Mouse (Mus musculus) stomach, embryonic 15.5 days (tissue): Measurements from ENCODE around the gene Ccdc85c. TPM values are rescaled to one million over a fixed set of nuclear protein-coding genes. Genes with fewer than 3 reads are reported as not detected.

Experiments
- ATAC-seq: fragments of 200-750 bp; cut with Nextera tagmentation; 2 replicates; pipeline ENCODE4 v1.8.0; 2017; ENCODE audit warnings: low read depth, moderate number of reproducible peaks, moderate TSS enrichment; ENCODE audit not compliant: insufficient read depth, low FRiP score
- H3K27ac ChIP-seq: fragments of 300-500 bp; sonication (generic); 2 replicates; pipeline ENCODE4 v1.5.1; 2015; ENCODE audit warnings: mild to moderate bottlenecking, inconsistent platforms
- H3K27me3 ChIP-seq: fragments of 300-500 bp; sonication (generic); replicated peaks from 2 replicates; pipeline ENCODE4 v1.6.1; 2015; ENCODE audit warnings: inconsistent platforms
- H3K36me3 ChIP-seq: fragments of 300-500 bp; sonication (generic); 2 replicates; pipeline ENCODE4 v1.6.1; 2015; ENCODE audit warnings: inconsistent platforms
- H3K4me1 ChIP-seq: fragments of 300-500 bp; sonication (generic); 2 replicates; pipeline ENCODE4 v1.6.1; 2015; ENCODE audit warnings: inconsistent platforms
- H3K4me2 ChIP-seq: fragments of 300-500 bp; sonication (generic); 2 replicates; pipeline ENCODE4 v1.6.1; 2015; ENCODE audit warnings: mild to moderate bottlenecking, inconsistent platforms
- H3K4me3 ChIP-seq: fragments of 300-500 bp; sonication (generic); replicated peaks from 2 replicates; pipeline ENCODE4 v1.5.1; 2015; ENCODE audit warnings: inconsistent platforms
- H3K9ac ChIP-seq: fragments of 300-500 bp; sonication (generic); 2 replicates; pipeline ENCODE4 v1.6.1; 2015; ENCODE audit warnings: inconsistent platforms
- H3K9me3 ChIP-seq: fragments of 300-500 bp; sonication (generic); 2 replicates; pipeline ENCODE4 v1.6.1; 2016; ENCODE audit warnings: inconsistent platforms
- WGBS: fragments of 180-500 bp; shearing (Covaris S2); methylation state at CpG from one replicate; pipeline ENCODE4 v1.1.7; 2015; 5-methylcytosine and 5-hydroxymethylcytosine counted together
- polyA plus RNA-seq: library from polyadenylated mRNA; unstranded; fragments of >200 nt; fragmentation: Nextera tagmentation; extraction: Ambion mirVana; gene quantifications from 2 replicates; pipeline ENCODE4 v1.2.1, GENCODE M21; 2015

Gene Ccdc85c
- polyA plus RNA-seq: 7.3 and 7.9 TPM in 2 replicates

- Histone ChIP-seq H3K4me3 (peak within 1 kb of the TSS; percentile 61), H3K9me3 (no peaks in the 10 kb centered on the region), H3K36me3 (no peaks in the 10 kb centered on the region), H3K9ac (peak within 1 kb of the TSS; percentile 62), H3K27me3 (no peaks in the 10 kb centered on the region), H3K4me1 (peaks cover 64% of the 10 kb centered on the region), H3K4me2 (peak within 1 kb of the TSS; percentile 92), H3K27ac (peak within 1 kb of the TSS; percentile 77)
- ATAC-seq: no peak
- under 1% methylated on average over 113 of the region's 120 CpGs for WGBS
Measured at GRCm38 (mm10) chr12:108274661-108275507, at the start of gene Ccdc85c. TSS of gene Ccdc85c (minus strand) at chr12:108275425.

GRCm38 (mm10) chr12:108320096-108320495 is 44.9 kb upstream of the Ccdc85c start:
- WGBS: 24% methylated on average over 8 of the region's 8 CpGs
- H3K36me3 ChIP-seq: no peaks in the 10 kb centered on the region
- H3K27me3 ChIP-seq: peaks cover 50% of the 10 kb centered on the region
- H3K9ac ChIP-seq: no peak overlapping the region
- no peak overlapping the region for H3K4me2 ChIP-seq
- H3K27ac ChIP-seq: no peak overlapping the region
- H3K9me3 ChIP-seq: no peaks in the 10 kb centered on the region
- H3K4me1 ChIP-seq: peaks cover 7% of the 10 kb centered on the region; the same call in 1 of the 2 replicates
- H3K4me3 ChIP-seq: no peak overlapping the region
- ATAC-seq: no peak

GRCm38 (mm10) chr12:108318499-108318898 is 43.3 kb upstream of the Ccdc85c start:
- H3K36me3 ChIP-seq: no peaks in the 10 kb centered on the region
- H3K27ac ChIP-seq: no peak overlapping the region
- H3K9me3 ChIP-seq: no peaks in the 10 kb centered on the region
- H3K4me3 ChIP-seq: 0 out of 2 replicates have a peak overlapping the region, but pooled peaks have one; percentile 5
- ATAC-seq: no peak
- 13% methylated on average over 36 of the region's 37 CpGs for WGBS
- H3K27me3 ChIP-seq: peaks cover 52% of the 10 kb centered on the region
- H3K4me2 ChIP-seq: peak overlapping the region; percentile 26; the same call in 1 of the 2 replicates
- peaks cover 7% of the 10 kb centered on the region; the same call in 1 of the 2 replicates for H3K4me1 ChIP-seq
- no peak overlapping the region for H3K9ac ChIP-seq

GRCm38 (mm10) chr12:108317826-108318430 is 42.7 kb upstream of the Ccdc85c start:
- Histone ChIP-seq H3K4me1 (peaks cover 7% of the 10 kb centered on the region; the same call in 1 of the 2 replicates), H3K27me3 (peaks cover 52% of the 10 kb centered on the region), H3K9ac (no peak overlapping the region), H3K36me3 (no peaks in the 10 kb centered on the region), H3K27ac (no peak overlapping the region), H3K9me3 (no peaks in the 10 kb centered on the region), H3K4me2 (peak overlapping the region; percentile 26; the same call in 1 of the 2 replicates), H3K4me3 (no peak overlapping the region)
- WGBS: 21% methylated on average over 18 of the region's 18 CpGs
- no peak for ATAC-seq

GRCm38 (mm10) chr12:108317201-108317738 is 42.0 kb upstream of the Ccdc85c start:
- Histone ChIP-seq H3K27ac (no peak overlapping the region), H3K4me1 (peaks cover 7% of the 10 kb centered on the region; the same call in 1 of the 2 replicates), H3K9ac (no peak overlapping the region), H3K36me3 (no peaks in the 10 kb centered on the region), H3K4me3 (no peak overlapping the region), H3K9me3 (no peaks in the 10 kb centered on the region), H3K4me2 (no peak overlapping the region), H3K27me3 (peaks cover 52% of the 10 kb centered on the region)
- no peak for ATAC-seq
- WGBS: 14% methylated on average over 9 of the region's 9 CpGs

- WGBS: 39% methylated on average over 6 of the region's 6 CpGs
- no peak overlapping the region for H3K4me2 ChIP-seq
- no peaks in the 10 kb centered on the region for H3K9me3 ChIP-seq
- no peak overlapping the region for H3K27ac ChIP-seq
- peaks cover 52% of the 10 kb centered on the region for H3K27me3 ChIP-seq
- peaks cover 7% of the 10 kb centered on the region; the same call in 1 of the 2 replicates for H3K4me1 ChIP-seq
- no peak overlapping the region for H3K4me3 ChIP-seq
- ATAC-seq: no peak
- no peak overlapping the region for H3K9ac ChIP-seq
- H3K36me3 ChIP-seq: no peaks in the 10 kb centered on the region
Measured at GRCm38 (mm10) chr12:108316655-108317054, 41.4 kb upstream of the Ccdc85c start.

GRCm38 (mm10) chr12:108315818-108316217 is 40.6 kb upstream of the Ccdc85c start:
- Histone ChIP-seq H3K9ac (no peak overlapping the region), H3K36me3 (no peaks in the 10 kb centered on the region), H3K4me1 (peaks cover 7% of the 10 kb centered on the region; the same call in 1 of the 2 replicates), H3K9me3 (no peaks in the 10 kb centered on the region), H3K27me3 (peaks cover 52% of the 10 kb centered on the region), H3K4me3 (no peak overlapping the region), H3K27ac (no peak overlapping the region), H3K4me2 (no peak overlapping the region)
- WGBS: 49% methylated on average over 10 of the region's 10 CpGs
- no peak for ATAC-seq

GRCm38 (mm10) chr12:108313244-108313772 is 38.1 kb upstream of the Ccdc85c start:
- no peak overlapping the region for H3K9ac ChIP-seq
- no peak overlapping the region for H3K27ac ChIP-seq
- WGBS: 88% methylated on average over 1 of the region's 1 CpGs
- H3K4me1 ChIP-seq: peaks cover under 1% of the 10 kb centered on the region; the same call in 1 of the 2 replicates
- no peak overlapping the region for H3K4me3 ChIP-seq
- no peak for ATAC-seq
- no peaks in the 10 kb centered on the region for H3K9me3 ChIP-seq
- no peak overlapping the region for H3K4me2 ChIP-seq
- H3K36me3 ChIP-seq: no peaks in the 10 kb centered on the region
- H3K27me3 ChIP-seq: peaks cover 29% of the 10 kb centered on the region

GRCm38 (mm10) chr12:108312432-108312851 is 37.2 kb upstream of the Ccdc85c start:
- H3K4me3 ChIP-seq: no peak overlapping the region
- H3K4me2 ChIP-seq: no peak overlapping the region
- H3K9ac ChIP-seq: no peak overlapping the region
- 0 out of 2 replicates have a peak, but pooled peaks cover 3% of the 10 kb centered on the region for H3K4me1 ChIP-seq
- H3K36me3 ChIP-seq: no peaks in the 10 kb centered on the region
- 51% methylated on average over 6 of the region's 6 CpGs for WGBS
- peaks cover 20% of the 10 kb centered on the region for H3K27me3 ChIP-seq
- H3K9me3 ChIP-seq: no peaks in the 10 kb centered on the region
- no peak for ATAC-seq
- H3K27ac ChIP-seq: no peak overlapping the region

- Histone ChIP-seq H3K36me3 (no peaks in the 10 kb centered on the region), H3K27me3 (peaks cover 14% of the 10 kb centered on the region), H3K9ac (no peak overlapping the region), H3K27ac (no peak overlapping the region), H3K9me3 (no peaks in the 10 kb centered on the region), H3K4me3 (no peak overlapping the region), H3K4me2 (no peak overlapping the region), H3K4me1 (0 out of 2 replicates have a peak, but pooled peaks cover 3% of the 10 kb centered on the region)
- 90% methylated on average over 27 of the region's 27 CpGs for WGBS
- no peak for ATAC-seq
Measured at GRCm38 (mm10) chr12:108311741-108312290, 36.6 kb upstream of the Ccdc85c start.

GRCm38 (mm10) chr12:108310456-108311027 is 35.3 kb upstream of the Ccdc85c start:
- H3K9ac ChIP-seq: no peak overlapping the region
- no peak overlapping the region for H3K4me2 ChIP-seq
- H3K4me3 ChIP-seq: no peak overlapping the region
- no peak overlapping the region for H3K27ac ChIP-seq
- no peak for ATAC-seq
- H3K4me1 ChIP-seq: peaks cover 9% of the 10 kb centered on the region
- WGBS: 68% methylated on average over 7 of the region's 7 CpGs
- H3K27me3 ChIP-seq: peaks cover 3% of the 10 kb centered on the region; the same call in 1 of the 2 replicates
- H3K36me3 ChIP-seq: no peaks in the 10 kb centered on the region
- no peaks in the 10 kb centered on the region for H3K9me3 ChIP-seq
